Mouse (Mus musculus): ENCODE results near the gene Jade2. TPM values are rescaled to one million over a fixed set of nuclear protein-coding genes. Genes with fewer than 3 reads are reported as not detected.

Gene Jade2
- polyA plus RNA-seq, 1 experiment from 2014 or later, result 1.1 TPM

DNA sequence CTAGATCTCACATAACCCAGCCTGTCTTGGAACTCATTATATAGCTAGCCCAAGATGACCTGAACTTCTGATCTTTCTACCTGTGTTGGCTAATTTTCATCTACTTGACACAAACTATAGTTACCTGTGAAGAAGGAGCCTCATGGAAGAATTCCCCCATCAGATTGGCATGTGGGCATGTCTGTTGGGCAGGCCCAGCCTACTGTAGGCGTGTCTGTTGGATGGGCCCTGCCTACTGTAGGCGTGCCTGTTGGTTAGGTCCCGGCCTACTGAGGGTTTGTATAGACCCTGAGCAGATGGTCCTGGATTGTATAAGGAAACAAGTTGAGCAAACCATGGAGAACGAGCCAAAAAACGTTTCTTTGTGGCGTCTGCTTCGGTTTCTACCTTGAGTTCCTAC is 24.3 kb upstream of the Jade2 start:
- 83% methylated on average over 7 of the region's 7 CpGs for WGBS
- no peak overlapping the region for H3K9ac ChIP-seq (ENCODE audit: low read depth, low read length)
- H3K36me3 ChIP-seq (ENCODE audit: control insufficient read depth, insufficient read depth, low read length), result no peaks in the 10 kb centered on the region
- H3K27ac ChIP-seq (ENCODE audit: low read depth, low read length), result no peak overlapping the region
- no peak overlapping the region for H3K4me3 ChIP-seq (ENCODE audit: low read length)
- no peak for ATAC-seq
- H3K4me1 ChIP-seq (ENCODE audit: control insufficient read depth, insufficient read depth, low read depth, low read length), result no peaks in the 10 kb centered on the region; the same call in 1 of the 2 replicates
- no peaks in the 10 kb centered on the region for H3K27me3 ChIP-seq (replicated peaks; ENCODE audit: control insufficient read depth, insufficient read depth, low read length)
- no peak overlapping the region for H3K4me2 ChIP-seq (ENCODE audit: low read length)
- H3K9me3 ChIP-seq (ENCODE audit: control insufficient read depth, low read length), result no peaks in the 10 kb centered on the region; the same call in 1 of the 2 replicates

DNA sequence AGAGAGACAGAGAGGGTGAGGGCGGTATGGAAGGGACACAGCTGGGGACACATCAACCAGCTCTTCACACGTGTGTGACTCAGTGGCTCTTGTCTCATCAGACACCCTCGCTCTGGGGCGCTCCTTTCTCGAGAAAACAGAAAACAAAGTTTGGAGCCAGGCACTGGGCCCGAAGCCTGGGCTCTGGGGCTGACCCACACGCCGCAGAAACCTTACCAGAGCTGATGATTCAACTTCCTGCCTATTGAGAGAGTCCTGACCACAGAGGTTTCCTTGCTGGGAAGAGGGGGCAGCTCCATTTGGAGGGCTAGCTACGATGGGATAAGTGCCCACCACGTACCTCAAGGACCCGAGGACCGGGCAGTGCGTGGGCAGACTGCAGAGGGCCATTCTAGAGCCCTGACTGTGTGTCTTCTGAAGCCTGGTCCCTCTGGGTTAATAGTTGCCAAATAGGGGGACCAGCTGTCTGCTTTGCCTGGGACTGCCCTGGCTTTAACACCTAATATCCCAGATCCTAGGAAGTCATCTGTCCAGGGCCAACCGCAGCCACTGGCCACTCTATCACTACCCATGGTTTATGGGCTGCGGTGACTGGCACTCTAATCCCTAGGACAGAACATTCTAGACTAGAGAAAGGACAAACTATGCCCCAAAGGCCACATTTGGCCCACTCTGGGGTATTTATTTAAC is 23.7 kb upstream of the Jade2 start:
- ATAC-seq, result no peak
- no peak overlapping the region for H3K4me2 ChIP-seq (ENCODE audit: low read length)
- no peak overlapping the region for H3K9ac ChIP-seq (ENCODE audit: low read depth, low read length)
- H3K4me3 ChIP-seq (ENCODE audit: low read length), result no peak overlapping the region
- H3K27ac ChIP-seq (ENCODE audit: low read depth, low read length), result no peak overlapping the region
- no peaks in the 10 kb centered on the region; the same call in 1 of the 2 replicates for H3K4me1 ChIP-seq (ENCODE audit: control insufficient read depth, insufficient read depth, low read depth, low read length)
- no peaks in the 10 kb centered on the region for H3K36me3 ChIP-seq (ENCODE audit: control insufficient read depth, insufficient read depth, low read length)
- no peaks in the 10 kb centered on the region; the same call in 1 of the 2 replicates for H3K9me3 ChIP-seq (ENCODE audit: control insufficient read depth, low read length)
- H3K27me3 ChIP-seq (replicated peaks; ENCODE audit: control insufficient read depth, insufficient read depth, low read length), result no peaks in the 10 kb centered on the region
- 91% methylated on average over 15 of the region's 15 CpGs for WGBS

DNA sequence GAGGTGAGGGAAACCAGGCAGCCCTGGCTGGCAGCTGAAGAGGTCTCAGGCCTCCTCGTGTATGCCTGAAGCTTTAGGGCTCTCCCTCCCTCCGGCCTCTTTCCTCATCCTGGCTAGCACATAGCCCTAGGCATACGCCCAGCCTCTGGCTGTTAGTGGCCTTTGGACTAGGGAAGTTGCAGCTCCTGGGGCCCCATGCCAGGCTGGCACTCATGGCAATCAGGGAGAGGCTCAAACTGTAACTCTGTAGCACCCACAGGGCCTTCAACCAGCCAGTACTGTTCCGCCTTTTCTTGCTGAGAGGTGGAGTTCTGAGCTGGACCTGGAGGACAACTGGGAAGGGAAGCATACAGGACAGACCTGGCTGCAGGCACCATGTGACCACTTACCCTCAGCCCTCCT is 19.5 kb upstream of the Jade2 start:
- Histone ChIP-seq H3K9me3 (ENCODE audit: control insufficient read depth, low read length) (no peaks in the 10 kb centered on the region; the same call in 1 of the 2 replicates), H3K4me2 (ENCODE audit: low read length) (no peak overlapping the region), H3K36me3 (ENCODE audit: control insufficient read depth, insufficient read depth, low read length) (no peaks in the 10 kb centered on the region), H3K4me1 (ENCODE audit: control insufficient read depth, insufficient read depth, low read depth, low read length) (no peaks in the 10 kb centered on the region), H3K4me3 (ENCODE audit: low read length) (no peak overlapping the region), H3K27me3 (replicated peaks; ENCODE audit: control insufficient read depth, insufficient read depth, low read length) (no peaks in the 10 kb centered on the region), H3K27ac (ENCODE audit: low read depth, low read length) (no peak overlapping the region), H3K9ac (ENCODE audit: low read depth, low read length) (no peak overlapping the region)
- 77% methylated on average over 3 of the region's 4 CpGs for WGBS
- no peak for ATAC-seq

DNA sequence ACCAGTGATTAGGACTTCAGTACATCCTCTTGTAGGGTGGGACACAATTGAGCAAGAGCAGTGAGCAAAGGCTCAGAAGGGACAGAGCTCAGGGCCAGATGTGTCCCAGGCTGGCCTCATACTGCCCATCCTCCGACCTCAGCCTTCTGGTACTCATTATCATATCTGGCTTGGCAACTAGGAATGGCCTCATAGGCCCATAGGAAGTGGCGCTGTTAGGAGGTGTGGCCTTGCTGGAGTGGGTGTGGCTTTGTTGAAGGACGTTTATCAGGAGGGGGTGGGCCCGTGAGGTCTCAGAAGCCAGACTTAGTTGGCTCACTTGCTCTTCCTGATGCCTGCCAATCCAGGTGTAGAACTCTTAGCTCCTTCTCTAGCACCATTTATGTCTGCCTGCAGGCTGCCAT is 18.3 kb upstream of the Jade2 start:
- no peak overlapping the region for H3K4me2 ChIP-seq (ENCODE audit: low read length)
- 16% methylated on average over 4 of the region's 4 CpGs for WGBS
- no peak for ATAC-seq
- no peaks in the 10 kb centered on the region for H3K27me3 ChIP-seq (replicated peaks; ENCODE audit: control insufficient read depth, insufficient read depth, low read length)
- H3K36me3 ChIP-seq (ENCODE audit: control insufficient read depth, insufficient read depth, low read length), result no peaks in the 10 kb centered on the region
- no peaks in the 10 kb centered on the region; the same call in 1 of the 2 replicates for H3K9me3 ChIP-seq (ENCODE audit: control insufficient read depth, low read length)
- H3K4me3 ChIP-seq (ENCODE audit: low read length), result no peak overlapping the region
- H3K4me1 ChIP-seq (ENCODE audit: control insufficient read depth, insufficient read depth, low read depth, low read length), result no peaks in the 10 kb centered on the region
- no peak overlapping the region for H3K27ac ChIP-seq (ENCODE audit: low read depth, low read length)
- no peak overlapping the region for H3K9ac ChIP-seq (ENCODE audit: low read depth, low read length)

DNA sequence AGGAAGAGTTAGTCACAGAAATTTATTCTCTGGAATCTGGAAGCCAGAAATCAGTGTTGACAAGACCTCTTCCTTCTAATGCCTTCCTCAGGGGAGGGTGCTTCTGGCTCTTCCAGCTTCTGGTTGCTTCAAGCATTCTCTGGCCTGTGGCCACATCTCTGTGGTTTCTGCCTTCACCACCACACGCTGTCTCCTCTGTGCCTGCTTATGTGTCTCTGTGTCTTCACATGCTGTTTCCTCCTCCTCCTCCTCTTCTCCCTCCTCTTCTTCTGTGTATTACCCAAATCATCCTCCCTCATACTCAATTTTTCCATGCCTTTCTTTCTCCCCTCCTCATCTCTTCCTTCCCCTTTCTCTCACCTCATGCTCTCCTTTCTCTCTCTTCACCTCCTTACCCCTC is 17.6 kb upstream of the Jade2 start:
- no peaks in the 10 kb centered on the region for H3K27me3 ChIP-seq (replicated peaks; ENCODE audit: control insufficient read depth, insufficient read depth, low read length)
- ATAC-seq, result no peak
- 74% methylated on average over 1 of the region's 1 CpGs for WGBS
- H3K9me3 ChIP-seq (ENCODE audit: control insufficient read depth, low read length), result no peaks in the 10 kb centered on the region; the same call in 1 of the 2 replicates
- H3K36me3 ChIP-seq (ENCODE audit: control insufficient read depth, insufficient read depth, low read length), result no peaks in the 10 kb centered on the region
- H3K4me2 ChIP-seq (ENCODE audit: low read length), result no peak overlapping the region
- no peaks in the 10 kb centered on the region for H3K4me1 ChIP-seq (ENCODE audit: control insufficient read depth, insufficient read depth, low read depth, low read length)
- no peak overlapping the region for H3K4me3 ChIP-seq (ENCODE audit: low read length)
- H3K9ac ChIP-seq (ENCODE audit: low read depth, low read length), result no peak overlapping the region
- no peak overlapping the region for H3K27ac ChIP-seq (ENCODE audit: low read depth, low read length)

DNA sequence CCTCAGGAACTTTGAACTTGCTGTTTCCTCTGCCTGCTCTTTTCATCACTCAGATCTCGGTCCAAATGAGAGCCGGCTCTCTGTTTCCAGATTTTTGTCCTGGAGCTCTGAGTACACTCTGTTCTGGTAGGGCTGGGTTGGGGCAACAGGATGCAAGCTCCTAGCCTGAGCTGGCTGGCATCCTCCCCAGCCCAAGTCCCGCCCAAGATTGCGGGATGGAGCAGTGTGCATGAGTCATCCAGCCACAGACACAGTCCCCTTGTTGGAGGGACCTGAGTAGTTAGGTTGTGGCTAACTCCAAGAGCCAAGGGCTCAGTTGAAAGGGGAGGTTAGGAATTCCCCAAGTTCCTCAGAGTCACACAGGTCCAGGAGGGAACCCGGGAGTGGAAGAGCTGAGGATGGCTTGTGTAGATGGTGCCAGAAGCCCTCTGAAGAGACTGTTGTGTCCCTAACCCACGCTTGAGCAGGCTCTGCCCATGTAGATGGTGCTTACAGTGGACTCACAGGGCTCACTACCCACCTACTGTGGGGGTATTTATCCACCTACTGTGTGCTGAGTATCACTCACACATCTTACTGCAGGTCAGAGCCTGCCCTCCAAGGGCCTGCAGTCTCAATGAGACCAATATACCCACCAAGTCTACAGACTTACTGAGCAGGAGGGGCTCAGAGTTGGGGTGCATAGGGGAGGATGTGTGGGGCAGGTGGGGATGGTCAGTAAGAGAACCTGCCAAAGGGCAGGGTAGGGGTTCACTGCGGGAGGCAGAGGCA is 17.0 kb upstream of the Jade2 start:
- H3K4me1 ChIP-seq (ENCODE audit: control insufficient read depth, insufficient read depth, low read depth, low read length), result no peaks in the 10 kb centered on the region
- no peak for ATAC-seq
- H3K4me3 ChIP-seq (ENCODE audit: low read length), result no peak overlapping the region
- no peaks in the 10 kb centered on the region for H3K27me3 ChIP-seq (replicated peaks; ENCODE audit: control insufficient read depth, insufficient read depth, low read length)
- H3K9me3 ChIP-seq (ENCODE audit: control insufficient read depth, low read length), result no peaks in the 10 kb centered on the region
- no peak overlapping the region for H3K27ac ChIP-seq (ENCODE audit: low read depth, low read length)
- WGBS, result 86% methylated on average over 7 of the region's 7 CpGs
- H3K4me2 ChIP-seq (ENCODE audit: low read length), result no peak overlapping the region
- H3K9ac ChIP-seq (ENCODE audit: low read depth, low read length), result no peak overlapping the region
- no peaks in the 10 kb centered on the region for H3K36me3 ChIP-seq (ENCODE audit: control insufficient read depth, insufficient read depth, low read length)

DNA sequence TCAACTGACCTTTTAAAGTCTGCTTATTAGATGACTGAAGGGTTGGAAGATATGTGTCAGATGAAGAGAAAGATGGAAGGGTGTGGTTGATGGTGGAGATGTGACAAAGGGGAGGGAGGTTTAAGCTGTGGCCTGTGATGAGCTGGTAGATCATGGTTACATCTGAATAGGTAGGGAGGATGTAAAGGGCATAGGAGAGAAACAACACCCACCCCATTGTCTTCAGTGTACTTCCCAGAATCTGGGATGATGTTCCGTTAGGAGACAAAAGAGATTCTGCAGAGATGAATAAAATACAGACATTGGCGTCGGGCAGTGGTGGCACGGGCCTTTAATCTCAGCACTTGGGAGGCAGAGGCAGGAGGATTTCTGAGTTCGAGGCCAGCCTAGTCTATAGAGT is 15.7 kb upstream of the Jade2 start:
- Histone ChIP-seq H3K27ac (ENCODE audit: low read depth, low read length) (no peak overlapping the region), H3K36me3 (ENCODE audit: control insufficient read depth, insufficient read depth, low read length) (no peaks in the 10 kb centered on the region), H3K27me3 (replicated peaks; ENCODE audit: control insufficient read depth, insufficient read depth, low read length) (no peaks in the 10 kb centered on the region), H3K4me3 (ENCODE audit: low read length) (no peak overlapping the region), H3K9ac (ENCODE audit: low read depth, low read length) (no peak overlapping the region), H3K4me2 (ENCODE audit: low read length) (no peak overlapping the region), H3K9me3 (ENCODE audit: control insufficient read depth, low read length) (no peaks in the 10 kb centered on the region), H3K4me1 (ENCODE audit: control insufficient read depth, insufficient read depth, low read depth, low read length) (no peaks in the 10 kb centered on the region)
- WGBS, result 94% methylated on average over 5 of the region's 5 CpGs
- no peak for ATAC-seq

DNA sequence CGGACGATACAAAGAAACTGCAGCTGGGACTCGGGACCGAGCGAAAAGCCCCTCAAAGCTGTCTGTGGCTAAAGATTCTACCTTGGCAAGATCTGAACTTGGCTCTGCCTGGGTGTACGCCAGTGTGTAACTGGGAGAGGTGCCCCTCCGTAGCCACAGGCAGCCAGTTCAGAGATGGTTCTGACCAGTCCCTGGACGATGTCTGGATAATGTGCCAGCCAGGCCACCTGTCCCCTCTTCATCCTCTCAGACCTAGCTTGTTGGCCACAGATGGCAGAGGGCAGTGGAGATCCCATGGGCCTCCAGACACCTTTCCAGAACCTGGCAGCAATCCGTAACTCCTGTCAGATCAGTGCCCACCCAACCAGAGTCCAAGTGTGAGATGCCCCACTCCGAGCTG is 9.8 kb upstream of the Jade2 start:
- Histone ChIP-seq H3K27me3 (replicated peaks; ENCODE audit: control insufficient read depth, insufficient read depth, low read length) (no peaks in the 10 kb centered on the region), H3K4me1 (ENCODE audit: control insufficient read depth, insufficient read depth, low read depth, low read length) (no peaks in the 10 kb centered on the region), H3K9ac (ENCODE audit: low read depth, low read length) (no peak overlapping the region), H3K27ac (ENCODE audit: low read depth, low read length) (no peak overlapping the region), H3K4me2 (ENCODE audit: low read length) (no peak overlapping the region), H3K4me3 (ENCODE audit: low read length) (no peak overlapping the region), H3K36me3 (ENCODE audit: control insufficient read depth, insufficient read depth, low read length) (no peaks in the 10 kb centered on the region), H3K9me3 (ENCODE audit: control insufficient read depth, low read length) (no peaks in the 10 kb centered on the region)
- WGBS, result 92% methylated on average over 10 of the region's 10 CpGs
- no peak for ATAC-seq

DNA sequence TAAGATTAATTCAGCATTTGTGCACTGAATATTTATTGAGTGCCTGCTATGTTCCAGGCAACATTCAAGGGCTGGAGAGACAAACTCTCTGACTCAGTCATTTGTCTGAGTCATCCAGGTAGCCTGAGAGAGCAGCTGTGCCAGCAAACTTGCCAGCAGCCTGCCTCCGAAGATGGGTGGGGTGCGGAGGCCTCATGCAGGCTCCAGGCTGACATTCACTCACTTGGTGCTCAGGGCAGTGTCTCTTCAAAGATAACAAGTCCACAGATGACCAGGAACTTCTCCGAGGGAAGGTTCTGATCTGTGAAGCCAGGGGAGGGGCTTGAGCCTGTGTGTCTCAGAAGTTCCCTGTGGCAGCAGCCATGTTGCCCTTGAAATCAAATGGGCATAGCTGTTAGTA is 8.6 kb upstream of the Jade2 start:
- 50% methylated on average over 3 of the region's 3 CpGs for WGBS
- no peak overlapping the region for H3K4me2 ChIP-seq (ENCODE audit: low read length)
- H3K4me1 ChIP-seq (ENCODE audit: control insufficient read depth, insufficient read depth, low read depth, low read length), result no peaks in the 10 kb centered on the region
- ATAC-seq, result no peak
- H3K9me3 ChIP-seq (ENCODE audit: control insufficient read depth, low read length), result no peaks in the 10 kb centered on the region
- H3K27ac ChIP-seq (ENCODE audit: low read depth, low read length), result no peak overlapping the region
- H3K27me3 ChIP-seq (replicated peaks; ENCODE audit: control insufficient read depth, insufficient read depth, low read length), result no peaks in the 10 kb centered on the region
- H3K36me3 ChIP-seq (ENCODE audit: control insufficient read depth, insufficient read depth, low read length), result no peaks in the 10 kb centered on the region
- H3K9ac ChIP-seq (ENCODE audit: low read depth, low read length), result no peak overlapping the region
- no peak overlapping the region for H3K4me3 ChIP-seq (ENCODE audit: low read length)

Measured in hindbrain, embryonic 16.5 days (tissue).